In genomic region chr16:94724061-94724596, GRCm38 (mm10) we compare ENCODE assay signal across 8 mouse cellular contexts.
A peak's percentile ranks its signal among the peaks of the same experiment; 100 is the strongest.
DNase-seq lines count a peak whose midpoint lies in the region; ATAC-seq lines count a peak whose summit lies in the region.

No protein-coding gene starts in this region.

- DNase-seq in adrenal gland, adult 8-10 months: peak; percentile 88
- DNase-seq in embryo, embryonic 10.5 days (ENCODE audit: low spot score): peak; percentile 95
- DNase-seq in gastrocnemius, postnatal 36 days: peak; percentile 54 to 55
- DNase-seq in left cerebral cortex, postnatal 14 days (ENCODE audit: low spot score in 2 of 2): peak; percentile 88 to 94
- DNase-seq in right cerebral cortex, postnatal 10 days (ENCODE audit: low spot score in 2 of 2): peak; percentile 93 to 97
- peak; percentile 83 for DNase-seq in yolk sac, embryonic 10.5 days (ENCODE audit: low spot score)

- H3K4me2 ChIP-seq in intestine, embryonic 15.5 days (replicated peaks): peak overlapping the region; percentile 89

- under 1% methylated on average over 23 of the region's 23 CpGs for WGBS in intestine, embryonic 15.5 days

- peak; percentile 96 for ATAC-seq in intestine, embryonic 15.5 days
- peak; percentile 88 for ATAC-seq in megakaryocyte progenitor cell, adult 5-6 weeks (replicated peaks; ENCODE audit: poor library complexity)

- H3K27me3 ChIP-seq in intestine, embryonic 15.5 days (replicated peaks): no peaks in the 10 kb centered on the region

- no peaks in the 10 kb centered on the region for H3K9me3 ChIP-seq in intestine, embryonic 15.5 days

- peak overlapping the region; percentile 29 for H3K9ac ChIP-seq in intestine, embryonic 15.5 days

- no peaks in the 10 kb centered on the region for H3K36me3 ChIP-seq in intestine, embryonic 15.5 days

- intact Hi-C loops in gastrocnemius, postnatal 36 days (cut with DNase I): no loop called here
- intact Hi-C loops in left cerebral cortex, postnatal 14 days (cut with DNase I): loop anchor here (10.0 kb wide), 1 partner anchor 271 kb away; the partner anchor contains the start of gene Kcnj6

- peak overlapping the region; percentile 43 for H3K4me3 ChIP-seq in intestine, embryonic 15.5 days (replicated peaks)

- 0 out of 2 replicates have a peak overlapping the region, but pooled peaks have one; percentile 45 for H3K27ac ChIP-seq in intestine, embryonic 15.5 days

- peaks cover 11% of the 10 kb centered on the region for H3K4me1 ChIP-seq in intestine, embryonic 15.5 days (replicated peaks)

Comparison
In these comparisons a context has a peak if more than half of its experiments do, and no peak if none do; other contexts are left out.
1. Peak in every context shown above with its lines: DNase-seq, ATAC-seq, H3K4me3 ChIP-seq and H3K27ac ChIP-seq.